Mouse (Mus musculus): ENCODE measurements around the gene 6820408C15Rik. TPM values are rescaled to one million over a fixed set of nuclear protein-coding genes. Genes with fewer than 3 reads are reported as not detected.

The 6820408C15Rik gene
- total and polyA plus RNA-seq, 3 experiments = not detected

DNA sequence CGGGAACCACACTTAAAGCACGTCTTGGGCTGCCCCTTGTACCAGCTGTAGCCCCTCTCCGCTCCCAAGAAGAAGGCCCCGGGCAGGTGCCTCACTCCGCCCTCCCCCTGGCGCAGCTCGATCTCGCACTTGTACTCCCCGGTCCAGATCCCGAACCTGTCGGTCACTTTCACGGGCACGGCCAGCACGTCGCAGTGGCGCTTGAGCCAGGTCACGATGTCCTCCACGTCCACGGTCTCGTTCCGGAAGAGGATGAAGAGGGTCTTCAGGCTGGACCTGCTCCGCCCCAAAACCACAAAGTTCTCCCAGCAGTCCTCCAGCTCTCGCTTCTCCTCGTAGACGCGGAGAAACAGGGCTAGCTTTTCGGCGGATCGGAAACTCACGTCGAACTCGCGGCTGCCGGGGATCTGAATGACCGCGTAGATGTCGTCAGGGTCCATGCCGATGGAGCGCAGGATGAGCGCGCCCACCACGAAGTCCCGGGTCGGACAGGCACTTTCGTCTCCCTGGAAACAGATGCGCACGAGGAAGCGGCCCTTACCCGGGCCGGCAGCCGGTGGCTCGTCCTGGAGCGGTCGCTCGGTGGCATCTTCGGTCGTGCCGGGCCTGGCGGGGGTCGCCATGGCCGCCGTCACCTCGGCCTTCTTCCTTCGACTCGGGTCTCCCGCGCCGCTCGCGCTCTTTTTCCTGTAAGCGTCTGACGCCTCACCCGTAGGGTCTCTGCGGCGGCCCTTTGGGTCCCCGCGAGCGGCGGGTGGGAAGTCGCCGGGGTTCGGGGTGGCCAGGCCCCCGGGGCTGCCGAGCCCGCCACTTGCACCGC is 1.4 kb upstream of the 6820408C15Rik start:
- dilution Hi-C loops (cut with MboI; ENCODE audit: extremely low pct_ligation_motif_present, extremely low pct_unique_long_range_greater_than_20kb, low sequenced_read_pairs) = no loop called here

DNA sequence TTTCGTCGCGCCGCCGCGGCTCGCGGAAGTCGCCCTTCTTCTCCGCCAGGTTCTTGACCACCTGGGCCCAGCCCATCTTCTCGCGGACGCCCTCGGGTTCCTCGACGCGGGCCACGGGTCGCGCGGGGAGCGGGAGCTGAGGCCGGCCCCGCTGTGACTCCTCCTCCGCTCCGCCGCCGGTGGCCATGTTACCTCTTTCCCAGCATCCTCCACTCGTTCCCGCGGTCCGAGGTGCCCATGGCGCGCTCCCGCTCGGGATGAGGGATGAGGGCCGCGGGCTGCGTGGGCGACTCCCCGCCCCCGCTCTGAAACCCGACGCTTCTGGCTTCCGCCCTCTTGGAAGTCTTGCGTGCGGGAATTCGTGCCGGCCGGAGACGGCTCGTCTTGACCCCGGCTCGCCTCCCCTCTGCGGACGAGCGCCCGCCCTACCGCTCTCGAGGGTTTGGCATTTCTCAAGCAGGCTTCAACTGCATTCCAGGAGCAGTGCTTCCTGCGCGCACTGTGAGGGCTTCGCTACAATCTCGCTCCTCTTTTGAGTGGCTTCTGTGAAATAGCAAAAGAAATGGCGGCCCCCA is 709 bp upstream of the 6820408C15Rik start, which contains the start of gene Zcchc3:
Gene Zcchc3, minus strand, starts transcription at position 437 of the 575 bp plus-strand sequence.
- Histone ChIP-seq H3K9me3 (replicated peaks; ENCODE audit: low read length) (peaks cover 30% of the 10 kb centered on the region), H3K9ac (ENCODE audit: insufficient read depth, low read depth) (no peak within 1 kb of the TSS), H3K27me3 (replicated peaks) (peaks cover 21% of the 10 kb centered on the region), H3K4me2 (ENCODE audit: insufficient read depth, low read depth, poor library complexity, severe bottlenecking) (no peak within 1 kb of the TSS), H3K36me3 (replicated peaks in 1 of 2; ENCODE audit: control insufficient read depth in 1 of 2, insufficient read depth in 1 of 2, low read length in 1 of 2) (no peaks in the 10 kb centered on the region), H3K4me3 (replicated peaks in 1 of 3; ENCODE audit: low read depth in 2 of 3, low read length in 2 of 3, poor library complexity in 1 of 3) (no peak within 1 kb of the TSS), H3K4me1 (ENCODE audit: control insufficient read depth in 1 of 2, insufficient read depth in 2 of 2) (no peaks in the 10 kb centered on the region), H3K79me2 (replicated peaks; ENCODE audit: control insufficient read depth, extremely low read depth, insufficient read depth, poor library complexity, severe bottlenecking) (no peaks in the 10 kb centered on the region), H3K27ac (ENCODE audit: insufficient read depth, low read depth) (no peak within 1 kb of the TSS)
- dilution Hi-C loops (cut with MboI; ENCODE audit: extremely low pct_ligation_motif_present, extremely low pct_unique_long_range_greater_than_20kb, low sequenced_read_pairs) (no loop called here), in situ Hi-C loops (cut with MboI; ENCODE audit: low pct_ligation_motif_present, low pct_unique_long_range_greater_than_20kb, low sequenced_read_pairs) (no loop called here)
- TF ChIP-seq ETS1 (conservative IDR thresholded peaks at IDR 0.05; ENCODE audit: low read depth, low read length) (no peak), MAZ (IDR thresholded peaks at IDR 0.05; ENCODE audit: low read depth, low read length) (no peak), NRF1 (IDR thresholded peaks at IDR 0.05; ENCODE audit: low read depth, low read length) (no peak), E2F4 (IDR thresholded peaks at IDR 0.05; ENCODE audit: insufficient replicate concordance, low read depth, low read length) (no peak), UBTF (IDR thresholded peaks at IDR 0.05; ENCODE audit: low read depth, low read length) (no peak), TCF12 (IDR thresholded peaks at IDR 0.05; ENCODE audit: low read depth, low read length) (no peak), CTCF (conservative IDR thresholded peaks at IDR 0.05 in 1 of 2, IDR thresholded peaks at IDR 0.05 in 1 of 2; ENCODE audit: low read depth in 2 of 2, low read length in 2 of 2) (no peak), HCFC1 (IDR thresholded peaks at IDR 0.05; ENCODE audit: low read depth, low read length) (no peak), IRF4 (IDR thresholded peaks at IDR 0.05; ENCODE audit: low read depth, low read length) (no peak), ZMIZ1 (IDR thresholded peaks at IDR 0.05; ENCODE audit: low read depth, low read length) (no peak), CHD2 (IDR thresholded peaks at IDR 0.05; ENCODE audit: low read length) (no peak), EP300 (IDR thresholded peaks at IDR 0.05; ENCODE audit: low read length) (no peak), NELFE (IDR thresholded peaks at IDR 0.05; ENCODE audit: low read depth, low read length) (no peak), POLR2AphosphoS2 (IDR thresholded peaks at IDR 0.05; ENCODE audit: low read depth, low read length) (no peak), KAT2A (IDR thresholded peaks at IDR 0.05; ENCODE audit: insufficient replicate concordance, low read length) (no peak), MXI1 (IDR thresholded peaks at IDR 0.05; ENCODE audit: low read depth, low read length) (no peak)
- DNase-seq (ENCODE audit: extremely low read depth) = no peak

More for the DNA sequence above, 1.4 kb upstream of the 6820408C15Rik start:
- peaks cover 24% of the 10 kb centered on the region for H3K27me3 ChIP-seq (replicated peaks)
- peaks cover 30% of the 10 kb centered on the region for H3K9me3 ChIP-seq (replicated peaks; ENCODE audit: low read length)
- H3K36me3 ChIP-seq (replicated peaks in 1 of 2; ENCODE audit: control insufficient read depth in 1 of 2, insufficient read depth in 1 of 2, low read length in 1 of 2) = no peaks in the 10 kb centered on the region
- no peaks in the 10 kb centered on the region for H3K79me2 ChIP-seq (replicated peaks; ENCODE audit: control insufficient read depth, extremely low read depth, insufficient read depth, poor library complexity, severe bottlenecking)
- no peak overlapping the region for H3K27ac ChIP-seq (ENCODE audit: insufficient read depth, low read depth)
- in situ Hi-C loops (cut with MboI; ENCODE audit: low pct_ligation_motif_present, low pct_unique_long_range_greater_than_20kb, low sequenced_read_pairs) = no loop called here
- TF ChIP-seq PAX5 (IDR thresholded peaks at IDR 0.05; ENCODE audit: low read length) = no peak
- H3K4me1 ChIP-seq (ENCODE audit: control insufficient read depth in 1 of 2, insufficient read depth in 2 of 2) = no peaks in the 10 kb centered on the region
- DNase-seq (ENCODE audit: extremely low read depth) = no peak
- H3K9ac ChIP-seq (ENCODE audit: insufficient read depth, low read depth) = no peak overlapping the region
- H3K4me3 ChIP-seq (replicated peaks in 1 of 3; ENCODE audit: low read depth in 2 of 3, low read length in 2 of 3, poor library complexity in 1 of 3) = no peak overlapping the region
- no peak overlapping the region for H3K4me2 ChIP-seq (ENCODE audit: insufficient read depth, low read depth, poor library complexity, severe bottlenecking)

Data from CH12.LX (cell line).